Mouse (Mus musculus) right cerebral cortex, postnatal 25 days (tissue): Measurements from ENCODE around the gene Ankrd13a.
"Not testable (repeated sequence)": the region's sequence is repeated elsewhere in the genome, so short reads cannot be mapped to it uniquely, and the experiment has no call there.

Experiments
- DNase-seq: peaks from one replicate; pipeline ENCODE4 v3.0.0; 2022

The Ankrd13a gene

GRCm38 (mm10) chr5:114801841-114802240 is 27.4 kb downstream of the Ankrd13a start:
- DNase-seq: no peak

DNA sequence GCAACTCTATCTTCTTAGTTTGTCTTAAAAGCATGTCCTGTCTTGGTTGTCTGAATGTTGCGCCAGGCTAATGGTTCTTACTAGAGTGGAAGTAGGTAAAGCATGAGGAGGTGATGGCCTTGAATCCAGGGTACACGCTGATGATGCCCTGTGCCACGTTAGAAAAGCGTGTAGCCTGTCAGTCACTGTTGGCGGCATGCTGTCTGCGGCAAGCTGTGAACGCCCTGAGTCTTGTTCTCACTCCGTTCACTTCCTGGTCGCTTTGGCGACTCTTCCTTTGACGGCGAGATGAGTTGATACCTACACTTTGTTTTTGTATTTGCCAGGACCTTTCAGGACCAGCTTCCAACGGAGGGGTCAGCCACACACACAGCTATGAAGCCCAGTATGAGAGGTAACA is 28.8 kb downstream of the Ankrd13a start:
- no peak for DNase-seq

DNA sequence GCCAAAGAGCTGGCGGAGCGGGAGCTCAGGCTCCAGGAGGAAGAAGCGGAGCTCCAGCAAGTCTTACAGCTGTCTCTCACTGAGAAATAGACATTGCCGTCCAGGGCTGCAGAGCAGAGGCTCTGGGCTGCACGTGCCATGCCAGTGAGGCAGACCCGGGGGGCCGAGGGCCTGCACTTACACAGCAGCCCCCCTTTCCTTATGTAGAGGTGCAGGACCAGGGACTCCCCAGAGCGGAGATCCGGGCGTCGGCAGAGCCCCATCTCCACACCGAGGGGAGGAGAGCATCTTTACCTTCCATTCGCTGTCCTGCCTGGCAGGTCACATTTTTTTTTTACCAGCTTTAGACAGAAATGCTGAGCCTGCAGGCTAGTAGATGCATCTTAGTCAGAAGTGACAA is 29.9 kb downstream of the Ankrd13a start:
- no peak for DNase-seq

DNA sequence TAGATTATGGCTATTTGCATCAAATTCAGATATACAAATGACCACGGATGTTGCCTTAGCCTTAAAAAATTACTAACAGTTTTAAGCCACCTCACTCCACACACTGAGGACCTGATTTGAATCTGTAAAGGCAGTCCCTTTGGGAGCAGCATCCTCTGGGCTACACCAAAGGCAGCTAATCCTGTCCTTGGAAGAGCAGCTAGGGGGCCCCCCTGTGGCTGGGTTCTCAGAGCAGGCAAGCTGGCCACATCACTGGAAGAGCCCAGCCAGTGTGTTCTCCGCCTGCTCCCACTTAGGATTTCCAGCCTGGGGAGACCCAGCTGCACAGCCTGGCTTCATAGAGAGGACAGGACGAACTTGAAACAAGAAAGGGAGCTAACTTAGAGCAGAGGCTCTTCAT is 30.5 kb downstream of the Ankrd13a start:
- peak; percentile 65 for DNase-seq

DNA sequence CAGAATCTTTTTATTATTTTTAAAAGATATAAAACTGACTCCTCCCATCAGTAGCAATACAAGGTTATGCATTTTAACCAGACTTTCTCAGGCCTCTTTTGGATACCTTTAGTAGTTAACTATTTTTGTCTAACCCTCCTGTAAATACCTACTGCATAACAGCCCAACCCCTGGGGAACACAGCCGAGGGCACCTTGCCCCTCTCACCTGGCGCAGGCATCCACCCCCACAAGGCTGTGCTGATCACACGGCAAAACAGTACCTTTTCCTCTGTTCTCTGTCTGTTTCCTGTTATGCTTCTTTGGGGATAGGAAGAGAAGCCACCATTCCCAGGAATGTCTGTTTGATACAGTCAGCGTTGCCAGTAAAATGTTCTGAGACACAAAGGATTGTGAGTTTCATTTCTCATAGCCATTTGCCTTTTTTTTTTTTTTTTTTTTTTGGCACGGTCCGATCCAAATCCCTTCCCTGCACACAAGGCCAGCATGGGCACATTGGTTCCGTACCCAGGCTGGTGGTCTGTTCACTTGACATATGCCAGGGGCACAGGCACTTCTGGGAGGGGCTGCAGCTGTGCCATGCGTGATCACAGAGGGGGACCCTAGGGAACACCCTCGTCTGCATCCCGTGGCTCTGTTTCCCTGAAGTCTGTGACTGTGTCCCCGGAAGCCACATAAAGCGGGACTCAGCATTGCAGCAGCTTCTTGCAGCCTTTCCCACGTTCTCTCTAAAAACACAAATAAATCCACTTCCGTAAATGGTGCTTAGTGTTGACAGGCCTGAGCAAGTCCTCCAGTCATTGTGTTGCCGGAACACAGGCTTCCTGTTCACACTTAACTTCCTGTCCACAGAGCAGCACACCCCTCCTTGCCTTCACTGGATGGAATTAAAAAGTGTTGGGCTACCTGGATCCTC is 31.2 kb downstream of the Ankrd13a start:
- DNase-seq: no peak

GRCm38 (mm10) chr5:114806636-114807035 is 32.2 kb downstream of the Ankrd13a start:
- DNase-seq: no peak

GRCm38 (mm10) chr5:114807063-114807462 is 32.6 kb downstream of the Ankrd13a start:
- DNase-seq: no peak

DNA sequence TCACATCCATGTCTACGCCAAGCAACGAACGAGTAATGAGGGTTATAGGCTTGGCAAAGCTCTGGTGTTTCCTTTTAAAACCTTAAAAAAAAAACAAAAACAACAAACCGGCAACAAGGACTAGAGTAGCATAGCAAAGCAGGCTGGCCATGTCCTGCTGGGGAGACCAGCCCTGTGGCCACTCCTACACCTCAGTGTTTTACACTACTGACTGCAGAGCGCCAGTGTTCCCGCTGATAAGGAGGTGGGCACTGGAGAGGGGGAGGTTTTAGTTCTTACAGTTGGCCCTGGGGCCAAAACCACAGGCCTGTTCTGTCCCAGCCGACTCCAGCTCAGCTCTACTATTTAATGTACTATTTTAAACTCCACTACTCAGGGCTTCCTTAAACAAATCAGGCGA is 33.0 kb downstream of the Ankrd13a start:
- no peak for DNase-seq

DNA sequence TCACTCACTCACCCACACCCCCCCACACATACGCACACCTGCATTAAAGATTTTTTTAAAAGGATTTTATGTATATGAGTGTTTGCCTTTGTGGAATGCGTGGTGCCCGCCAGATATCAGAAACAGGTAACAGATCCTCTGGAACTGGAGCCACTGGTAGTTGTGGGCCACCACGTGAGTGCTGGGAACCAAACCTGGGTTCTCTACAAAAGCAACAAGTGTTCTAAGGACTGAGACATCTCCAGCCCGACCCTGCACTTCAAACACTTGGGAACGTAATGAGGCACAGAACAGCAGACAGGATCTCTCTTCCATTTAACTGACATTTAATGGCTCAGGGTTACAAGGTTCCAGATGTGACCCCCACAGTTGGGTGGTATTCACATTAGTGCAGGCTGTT is 33.4 kb downstream of the Ankrd13a start:
- DNase-seq: no peak

DNA sequence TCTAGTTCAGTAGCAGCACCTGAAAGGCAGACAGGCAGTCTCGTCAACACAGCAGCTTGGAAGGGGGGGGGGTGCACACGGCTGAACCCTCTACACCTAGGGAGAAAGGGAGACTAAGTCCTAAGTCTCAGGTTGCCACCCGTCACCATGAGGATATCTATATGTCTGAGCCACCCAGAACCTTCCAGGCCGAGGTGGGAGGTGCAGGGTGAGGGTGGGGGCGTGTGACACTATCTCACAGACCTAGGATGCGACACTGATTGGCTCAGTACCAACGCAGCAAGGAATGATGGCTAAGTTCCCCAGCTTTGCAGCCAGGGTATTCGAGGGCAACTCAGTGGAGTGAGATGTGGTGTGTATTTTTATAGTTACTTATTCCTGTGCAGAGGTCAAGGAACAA is 33.9 kb downstream of the Ankrd13a start:
- no peak for DNase-seq

DNA sequence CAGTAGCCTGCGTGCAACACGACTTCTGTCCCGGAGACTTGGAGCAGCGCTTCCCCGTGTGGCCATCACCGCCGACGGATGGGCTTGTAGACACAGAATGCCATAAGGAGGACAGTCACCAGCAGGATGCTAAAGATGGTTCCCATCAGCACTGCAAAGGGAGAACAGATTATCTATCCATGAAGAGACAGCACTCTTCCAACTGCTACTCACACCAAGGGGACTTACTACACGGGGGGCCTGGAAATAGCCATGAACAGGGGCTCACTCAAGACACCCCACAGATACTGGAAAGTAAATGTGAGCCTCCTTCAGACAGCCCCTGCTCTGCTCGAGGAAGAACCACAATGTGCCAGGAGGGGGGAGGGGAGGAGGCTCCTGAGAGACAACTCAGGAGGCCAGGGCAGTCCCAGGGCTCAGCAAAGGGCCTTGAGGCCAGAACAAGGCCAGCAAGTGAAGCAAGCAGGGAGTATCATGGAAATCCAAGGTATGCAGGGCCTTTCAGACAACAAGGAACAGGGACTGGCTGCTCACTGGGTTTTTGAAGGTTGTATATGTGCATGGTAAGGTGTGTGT is 34.8 kb downstream of the Ankrd13a start:
- DNase-seq: no peak

DNA sequence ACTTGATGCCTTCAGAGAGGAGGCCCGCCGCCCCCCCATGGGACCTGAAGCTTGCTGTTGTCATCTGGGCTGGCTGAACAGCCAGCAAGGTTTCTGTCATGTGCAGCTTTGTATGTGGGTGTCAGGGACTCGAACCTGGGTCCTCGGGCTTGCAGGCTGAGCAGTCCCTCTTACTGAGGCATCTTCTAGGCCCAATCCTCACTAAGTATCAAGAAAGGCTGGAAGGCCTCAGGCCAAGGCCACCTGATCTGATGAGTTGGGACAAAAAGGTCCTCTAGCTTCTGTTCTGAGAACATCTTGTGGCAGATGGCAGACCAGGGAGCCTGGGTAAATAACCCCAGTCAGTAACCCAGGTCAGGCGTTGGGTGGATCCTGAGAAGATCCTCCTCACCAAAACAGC is 35.3 kb downstream of the Ankrd13a start:
- no peak for DNase-seq

DNA sequence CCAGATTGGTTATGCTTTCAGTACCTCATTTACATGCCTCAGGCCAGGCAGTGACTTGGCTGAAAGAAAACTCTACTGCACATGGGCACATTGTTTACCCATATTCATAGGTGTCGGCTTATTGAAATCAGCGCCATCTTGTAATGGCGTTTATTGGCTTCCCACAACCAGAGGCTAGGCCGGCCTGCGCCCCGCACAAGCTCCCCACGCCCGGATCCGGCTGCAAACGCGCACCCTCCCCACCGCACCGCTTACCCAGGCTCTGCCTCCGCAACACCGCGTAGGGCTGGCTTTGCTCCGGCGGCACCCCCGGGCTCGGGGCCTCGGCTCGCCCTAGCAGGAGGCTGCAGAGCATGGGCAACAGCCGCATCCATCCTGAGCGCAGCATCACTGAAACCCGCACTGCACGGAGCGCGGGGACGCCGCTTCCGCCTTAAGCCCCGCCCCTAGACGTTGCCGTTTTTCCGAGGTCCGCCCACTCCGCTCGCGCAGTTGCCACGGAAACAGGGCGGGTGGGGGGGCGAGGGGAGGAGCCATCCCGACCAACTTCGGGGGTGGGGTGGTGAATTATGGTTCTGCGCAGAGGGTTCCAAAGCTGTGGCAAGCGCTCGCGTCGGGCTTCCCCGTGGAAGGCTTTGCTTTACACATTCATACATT is 39.2 kb downstream of the Ankrd13a start:
- DNase-seq: peak; percentile 93

DNA sequence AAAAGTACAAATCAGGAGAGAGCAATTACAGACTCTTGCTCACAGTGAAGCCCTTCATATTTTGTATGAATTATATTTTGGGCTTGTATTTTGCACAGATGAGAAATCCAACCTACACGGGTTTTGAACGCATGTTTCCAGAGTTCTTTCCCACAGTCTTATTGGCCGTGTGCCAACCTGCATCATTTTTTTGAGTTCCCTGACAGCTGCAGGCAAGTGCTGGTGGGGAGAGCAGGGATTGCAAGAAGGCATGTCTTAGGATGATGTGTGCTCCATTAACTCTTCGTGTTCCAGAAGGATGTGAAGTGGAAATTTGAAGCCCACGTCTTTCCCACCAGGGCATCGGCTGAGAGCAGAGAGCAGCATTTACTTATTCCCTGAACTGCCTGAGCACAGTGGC is 42.1 kb downstream of the Ankrd13a start:
- no peak for DNase-seq

DNA sequence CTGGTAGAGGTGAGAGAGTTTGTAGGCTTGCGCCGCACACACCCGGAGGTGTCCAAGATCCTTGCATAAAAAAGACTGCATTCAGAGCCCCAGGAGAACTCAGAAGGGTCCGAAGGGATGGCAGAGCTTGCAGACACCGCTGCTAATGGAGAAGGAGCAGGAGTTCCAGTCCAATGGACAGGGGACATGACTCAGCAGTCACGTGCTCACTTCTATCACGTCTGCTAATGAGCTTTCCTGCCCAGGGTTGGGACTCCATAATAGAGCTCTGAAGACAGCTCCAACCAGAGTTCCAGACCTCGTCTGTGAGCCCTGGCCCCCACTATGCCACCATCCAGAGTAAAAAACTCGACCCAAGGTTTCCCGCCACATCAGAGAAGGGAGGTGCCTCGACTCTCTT is 43.6 kb downstream of the Ankrd13a start:
- no peak for DNase-seq

DNA sequence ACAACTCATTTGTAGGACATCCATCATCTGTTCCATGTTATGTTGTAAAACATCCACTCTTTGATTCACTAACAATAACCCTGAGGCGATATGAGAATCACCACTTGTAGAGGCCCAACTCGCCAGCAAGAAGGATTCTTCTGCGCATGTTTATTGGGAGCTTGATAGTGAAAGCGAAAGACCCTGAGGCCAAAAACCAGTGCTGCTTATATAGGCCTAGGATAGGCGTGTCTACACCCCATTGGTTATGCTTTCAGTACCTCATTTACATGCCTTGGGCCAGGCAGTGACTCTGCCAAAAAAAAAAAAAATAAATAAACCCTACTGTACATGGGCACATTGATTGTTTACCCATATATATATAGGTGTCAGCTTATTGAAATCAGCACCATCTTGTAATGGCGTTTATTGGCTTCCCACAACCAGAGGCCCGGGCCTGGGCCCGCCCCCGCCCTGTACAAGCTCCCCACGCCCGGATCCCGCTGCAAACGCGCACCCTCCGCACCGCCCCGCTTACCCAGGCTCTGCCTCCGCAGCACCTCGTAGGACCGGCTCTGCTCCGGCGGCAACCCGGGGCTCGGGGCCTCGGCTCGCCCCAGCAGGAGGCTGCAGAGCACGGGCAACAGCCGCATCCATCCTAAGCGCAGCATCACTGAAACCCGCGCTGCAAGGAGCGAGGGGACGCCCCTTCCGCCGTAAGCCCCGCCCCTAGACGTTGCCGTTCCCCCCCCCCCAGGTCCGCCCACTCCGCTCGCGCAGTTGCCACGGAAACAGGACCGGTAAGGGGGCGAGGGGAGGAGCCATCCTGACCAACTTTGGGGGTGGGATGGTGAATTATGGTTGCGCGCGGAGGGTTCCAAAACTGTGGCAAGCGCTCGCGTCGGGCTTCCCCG is 48.6 kb downstream of the Ankrd13a start, which contains the start of gene 1500011B03Rik:
TSS of gene 1500011B03Rik (minus strand) at position 673 of the 893 bp plus-strand sequence.
- DNase-seq: peak; percentile 76

- no peak for DNase-seq
Observed at GRCm38 (mm10) chr5:114824197-114824596, 49.7 kb downstream of the Ankrd13a start.

DNA sequence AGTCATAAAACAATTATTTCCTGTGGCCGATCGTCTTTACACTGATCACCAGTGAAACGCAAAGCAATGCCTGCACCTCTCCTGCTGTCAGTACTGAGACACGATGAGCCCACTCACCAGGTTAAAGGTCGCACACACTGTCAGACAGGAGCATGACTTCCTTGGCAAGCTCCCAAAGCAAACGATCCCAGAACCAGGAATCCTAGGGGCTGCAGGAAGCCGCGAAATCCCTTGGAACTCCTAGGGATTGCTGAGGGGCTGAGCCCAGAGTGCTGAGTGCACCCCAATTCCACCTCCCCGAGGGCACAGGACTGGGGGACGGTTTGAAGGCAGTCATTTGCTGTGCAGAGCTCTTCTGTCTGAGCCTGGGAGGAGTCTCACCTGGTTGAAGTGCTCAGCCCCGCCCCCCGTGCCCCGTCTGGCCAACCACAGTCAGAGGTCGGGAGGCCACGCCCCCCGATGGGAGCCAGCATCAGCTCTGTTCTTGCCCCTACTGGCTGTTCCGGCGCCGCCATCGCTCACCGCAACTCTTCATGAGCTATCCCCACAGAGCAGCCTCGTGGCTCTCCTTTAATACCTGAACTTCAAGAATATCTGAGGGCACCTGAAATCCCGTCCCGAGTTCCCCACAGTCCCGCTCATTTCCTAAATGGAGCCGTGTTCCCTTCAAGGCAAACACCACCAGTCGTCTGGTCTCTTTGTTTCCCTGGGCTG is 51.7 kb downstream of the Ankrd13a start:
- DNase-seq: no peak

DNA sequence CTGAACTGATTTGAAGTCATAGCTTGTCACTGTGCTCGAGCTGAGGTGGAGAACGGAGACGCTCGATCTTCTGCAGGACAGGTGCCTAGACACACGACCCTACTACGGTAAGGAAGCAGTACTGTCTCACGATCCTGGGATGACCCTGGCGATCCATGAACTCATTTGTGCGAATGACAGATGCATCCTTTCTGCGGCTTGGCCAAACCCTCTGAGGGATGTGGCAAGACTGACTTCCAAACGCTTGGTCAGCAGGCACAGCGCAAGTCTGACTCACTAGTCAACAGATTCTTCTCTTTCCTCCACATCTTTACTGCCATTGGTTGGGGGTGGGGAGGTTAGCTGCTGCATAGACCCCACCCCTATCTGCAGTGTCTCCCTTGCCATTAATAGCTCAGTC is 53.0 kb downstream of the Ankrd13a start:
- no peak for DNase-seq

DNA sequence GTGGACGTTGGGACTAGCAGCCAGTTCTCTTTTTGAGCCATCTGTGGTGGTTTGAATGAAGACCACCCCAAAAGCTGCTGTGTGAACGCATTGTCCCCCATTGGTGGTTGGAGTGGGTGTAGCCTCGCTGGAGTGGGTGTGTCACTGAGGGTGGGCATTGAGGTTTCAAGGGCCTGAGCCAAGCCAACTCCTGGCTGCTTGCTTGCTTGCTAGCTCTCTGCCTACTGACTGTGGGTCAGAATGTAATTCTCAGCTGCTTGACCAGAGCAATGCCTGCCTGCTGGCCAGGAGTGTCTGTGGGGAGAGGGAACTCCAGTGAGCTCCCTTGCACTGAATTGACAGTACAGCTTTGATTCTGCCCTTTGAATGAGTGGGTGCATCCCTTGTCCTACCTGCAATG is 55.3 kb downstream of the Ankrd13a start:
- no peak for DNase-seq

GRCm38 (mm10) chr5:114836886-114837285 is 62.4 kb downstream of the Ankrd13a start:
- no peak for DNase-seq

DNA sequence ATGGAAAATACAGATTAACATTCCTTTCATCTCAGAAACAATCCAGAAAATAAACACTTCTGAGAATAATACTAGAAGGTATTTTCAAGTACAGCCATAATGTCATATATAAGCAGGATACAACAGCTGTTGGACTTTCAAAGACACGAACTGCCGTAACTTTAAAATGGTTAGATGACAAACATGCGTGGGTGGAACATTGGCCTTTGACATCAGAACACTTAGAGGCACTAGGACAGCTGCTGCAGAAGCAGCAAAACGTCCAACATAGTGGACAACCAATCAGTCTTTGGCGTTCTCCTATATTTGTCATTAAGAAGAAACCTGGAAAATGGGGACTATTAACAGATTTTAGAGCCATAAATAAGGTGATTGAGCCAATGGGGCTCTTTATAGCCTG is 66.0 kb downstream of the Ankrd13a start:
- not testable (repeated sequence) for DNase-seq
